Mouse (Mus musculus) c-Kit-negative CD71-positive TER-119-positive erythroid progenitor cells, embryonic 14.5 days (primary cell): ENCODE data around the gene Sytl2.

Experiments used
- DNase-seq: peaks from one replicate; pipeline ENCODE4 v3.0.0-alpha.2; 2013; ENCODE audit warnings: low read depth, low spot score

Sytl2 gene

GRCm38 (mm10) chr7:90308003-90308402, 6.0 kb downstream of the Sytl2 start:
- DNase-seq = no peak

- no peak for DNase-seq
These were observed 10.3 kb downstream of the Sytl2 start for GRCm38 (mm10) chr7:90312151-90312883.

DNA sequence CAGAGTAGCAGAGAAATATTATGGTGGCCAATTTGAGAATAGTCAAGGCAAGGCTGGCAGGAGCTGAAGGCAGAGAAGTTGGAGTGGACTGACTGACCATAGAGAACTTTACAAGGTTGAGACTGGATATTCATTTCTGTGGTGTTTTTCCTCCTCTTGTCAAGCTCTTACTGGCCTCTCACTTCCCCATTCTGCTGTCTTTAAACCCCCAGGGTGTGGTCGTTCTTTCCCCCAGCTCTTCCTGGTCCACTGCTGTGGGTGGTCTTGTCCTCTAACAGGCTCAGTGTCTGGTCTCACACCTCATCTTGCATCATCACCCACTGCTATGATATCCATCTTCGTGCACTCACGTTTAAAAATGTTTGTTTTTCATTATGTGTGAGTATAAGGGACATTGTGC, 11.4 kb downstream of the Sytl2 start:
- no peak for DNase-seq

DNA sequence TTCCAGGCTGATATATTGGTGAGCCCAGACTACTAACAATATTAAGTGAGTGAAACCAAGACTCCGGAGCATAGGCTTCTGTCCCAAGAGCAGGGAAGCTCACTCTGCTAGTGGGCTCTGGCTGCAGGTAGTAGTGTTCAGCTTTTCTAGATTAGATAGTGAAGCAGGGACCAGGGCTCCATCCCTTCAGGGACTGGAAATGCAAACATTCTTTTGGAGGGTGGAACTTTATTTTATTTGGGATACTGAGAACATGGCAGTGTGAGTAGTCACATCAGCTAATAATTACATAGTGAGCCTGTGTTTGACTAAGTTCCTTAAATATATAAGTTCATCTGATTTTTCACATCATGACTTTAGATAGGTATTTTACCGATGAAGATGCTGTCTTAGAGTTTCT, 14.8 kb downstream of the Sytl2 start:
- no peak for DNase-seq

GRCm38 (mm10) chr7:90319446-90319845, 17.4 kb downstream of the Sytl2 start:
- no peak for DNase-seq

GRCm38 (mm10) chr7:90320124-90320523, 18.1 kb downstream of the Sytl2 start:
- no peak for DNase-seq

- no peak for DNase-seq
These were observed 23.1 kb downstream of the Sytl2 start for GRCm38 (mm10) chr7:90325166-90325565.

- no peak for DNase-seq
These were observed 28.1 kb downstream of the Sytl2 start for GRCm38 (mm10) chr7:90330200-90330599.

GRCm38 (mm10) chr7:90332483-90333065, 30.5 kb downstream of the Sytl2 start:
- no peak for DNase-seq

- DNase-seq = no peak
These were observed 32.3 kb downstream of the Sytl2 start for GRCm38 (mm10) chr7:90334362-90334761.

DNA sequence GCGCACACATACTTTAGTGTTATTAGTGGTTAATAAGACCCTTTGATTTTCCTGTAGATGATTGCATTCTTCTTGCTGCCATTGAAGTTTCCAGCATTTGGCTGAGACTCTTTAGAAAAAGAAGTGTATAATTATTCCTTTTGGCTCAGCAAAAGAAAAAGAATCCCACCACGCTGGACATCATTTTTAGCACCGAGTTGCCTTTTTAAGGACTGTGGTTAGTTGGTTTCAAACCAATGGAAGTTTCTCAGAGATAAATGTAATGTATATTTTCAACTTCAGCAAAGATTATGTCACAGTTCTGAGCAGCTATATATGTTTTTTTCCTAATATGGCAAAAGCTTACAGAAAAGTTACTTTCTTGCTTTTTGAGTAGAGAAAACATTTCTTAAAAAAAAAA, 32.8 kb downstream of the Sytl2 start:
- DNase-seq = no peak

GRCm38 (mm10) chr7:90335755-90336194, 33.7 kb downstream of the Sytl2 start:
- DNase-seq = no peak

DNA sequence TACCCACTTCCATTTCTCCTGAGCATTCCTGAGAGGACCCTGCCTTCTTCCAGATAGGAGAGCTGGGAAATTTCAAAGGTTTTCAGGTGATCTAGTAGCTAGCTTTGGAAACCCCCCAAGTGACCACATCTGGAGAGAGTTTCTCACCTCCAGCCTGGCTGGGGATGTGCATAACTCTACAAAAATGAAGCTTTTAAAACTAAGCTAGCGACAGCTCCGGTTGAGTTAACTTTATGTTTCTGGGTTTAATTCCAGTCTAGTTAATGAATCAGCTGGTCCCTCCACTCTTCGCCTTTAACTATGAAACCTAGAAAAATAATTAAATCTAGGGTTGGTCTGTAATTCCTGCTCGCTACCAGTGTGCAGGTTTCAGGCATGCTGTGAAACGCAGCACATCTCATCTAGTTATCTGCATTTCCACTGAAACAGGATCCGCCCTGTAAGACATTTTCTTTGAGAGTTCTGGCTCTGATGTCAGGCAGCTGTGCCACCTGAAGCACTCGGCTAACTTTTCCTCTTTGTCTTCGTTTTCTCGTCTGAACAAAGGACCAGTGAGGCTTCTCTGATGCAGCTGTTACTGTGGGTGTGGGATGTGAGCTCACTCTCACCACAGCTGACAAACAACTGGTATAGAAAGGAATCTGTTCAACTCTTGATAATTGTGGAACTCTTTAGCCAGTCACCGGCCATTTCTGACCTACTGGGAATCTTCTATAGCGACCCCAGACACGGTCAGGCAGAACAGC, 39.3 kb downstream of the Sytl2 start:
- DNase-seq = no peak

GRCm38 (mm10) chr7:90344903-90345302, 42.9 kb downstream of the Sytl2 start:
- DNase-seq = no peak

DNA sequence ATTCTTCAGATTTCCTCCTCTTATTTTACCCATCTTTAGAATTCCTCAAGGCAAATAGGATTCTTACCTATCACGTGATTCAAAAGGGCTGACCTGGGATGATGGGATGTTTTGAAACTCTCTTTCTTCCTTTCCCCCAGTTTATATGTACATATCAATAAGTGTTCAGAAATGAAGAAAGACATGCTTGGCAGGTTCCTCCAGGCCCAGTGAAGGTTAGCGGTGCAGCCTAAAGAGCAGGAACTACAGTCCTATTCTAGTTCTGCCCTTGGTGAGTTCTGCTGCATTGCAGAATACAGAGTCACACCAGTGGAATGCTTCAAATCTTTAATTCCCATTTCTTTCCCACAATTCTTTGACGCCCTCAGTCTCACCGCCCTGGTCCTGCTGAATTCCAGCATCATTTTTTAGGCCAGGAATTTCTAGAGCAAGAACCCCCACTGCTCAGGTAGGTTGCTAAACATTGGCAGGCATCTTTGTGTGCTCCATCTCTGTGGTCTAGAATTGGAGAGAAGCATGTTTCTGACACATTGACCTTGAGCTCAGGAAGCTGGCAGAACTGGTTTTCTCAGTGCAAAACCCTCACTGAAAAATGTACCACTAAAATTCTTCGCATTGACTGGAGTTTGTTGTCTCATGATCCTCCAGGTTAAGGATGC, 45.9 kb downstream of the Sytl2 start:
- no peak for DNase-seq

- DNase-seq = no peak
These were observed 47.0 kb downstream of the Sytl2 start for GRCm38 (mm10) chr7:90349014-90349413.

- DNase-seq = no peak
These were observed 50.1 kb downstream of the Sytl2 start for GRCm38 (mm10) chr7:90352183-90352582.

- DNase-seq = no peak
These were observed 51.6 kb downstream of the Sytl2 start for GRCm38 (mm10) chr7:90353488-90354228.

- no peak for DNase-seq
These were observed 52.2 kb downstream of the Sytl2 start for GRCm38 (mm10) chr7:90354229-90354604.

DNA sequence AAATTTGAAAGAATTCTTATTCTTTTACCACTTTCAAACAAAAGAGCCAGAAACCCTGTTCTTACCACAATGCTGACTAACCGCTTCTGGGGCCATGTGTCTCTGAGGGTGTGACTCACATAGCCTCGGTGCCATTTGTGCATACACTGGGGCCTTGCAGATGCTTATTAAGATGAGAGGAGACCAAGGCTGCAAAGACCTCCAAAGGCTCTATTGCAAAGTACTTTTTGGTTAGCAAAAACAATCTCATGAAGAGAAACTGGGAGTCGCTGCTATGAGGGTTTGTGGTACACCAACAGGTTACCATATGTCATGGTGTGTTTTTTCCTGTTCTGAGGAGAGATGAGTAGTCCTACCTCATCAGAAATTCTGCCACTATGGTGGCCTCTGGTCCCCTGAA, 53.4 kb downstream of the Sytl2 start:
- no peak for DNase-seq

DNA sequence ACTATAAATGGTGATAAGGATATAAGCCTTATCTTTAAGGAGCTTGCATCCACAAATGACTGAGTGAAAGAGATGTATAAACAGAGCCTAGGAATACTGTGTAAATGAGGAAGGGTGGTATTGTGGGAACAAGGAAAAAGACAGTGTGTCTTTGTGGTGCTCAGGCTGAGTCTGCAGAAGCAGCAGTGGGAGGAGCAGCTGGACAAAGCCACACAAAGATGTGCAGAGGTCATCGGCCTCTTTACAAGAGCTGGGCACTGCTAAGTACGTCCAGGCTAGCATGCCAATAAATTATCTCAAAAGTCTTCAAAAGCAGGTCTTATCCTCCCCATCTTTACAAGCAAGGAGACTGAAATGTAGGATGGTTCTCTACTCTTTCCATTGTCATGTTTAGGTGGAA, 53.9 kb downstream of the Sytl2 start:
- no peak for DNase-seq

GRCm38 (mm10) chr7:90362788-90363187, 60.7 kb downstream of the Sytl2 start:
- DNase-seq = no peak
